Mouse (Mus musculus): Measurements from ENCODE around the gene Samd15. TPM values are rescaled to one million over a fixed set of nuclear protein-coding genes. Genes with fewer than 3 reads are reported as not detected.

The Samd15 gene
- polyA plus RNA-seq, 1 experiment = not detected

DNA sequence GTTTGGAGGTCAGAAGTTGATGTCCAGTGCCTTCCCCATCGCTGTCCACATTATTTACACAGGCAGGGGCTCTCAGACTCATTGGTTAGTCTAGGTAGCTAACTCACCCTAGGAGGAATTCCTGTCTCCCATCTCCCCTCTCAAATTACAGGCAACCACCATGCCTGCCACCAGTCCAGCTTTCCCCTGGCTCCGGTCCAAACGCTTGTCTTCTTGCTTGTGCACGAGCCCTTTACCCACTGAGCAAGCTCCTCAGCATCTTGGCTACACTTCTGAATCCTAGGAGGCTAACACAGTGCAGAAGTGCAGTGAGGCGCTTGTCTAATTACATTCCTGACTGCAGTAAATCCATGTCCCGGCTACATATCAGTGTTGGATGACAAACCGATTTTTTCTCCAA, 19.8 kb downstream of the Samd15 start:
- H3K27ac ChIP-seq (ENCODE audit: insufficient read depth, low read depth, low read length) = no peak overlapping the region
- 57% methylated on average over 7 of the region's 7 CpGs for WGBS
- H3K4me3 ChIP-seq (ENCODE audit: insufficient read depth, low read depth, low read length) = no peak overlapping the region
- TF ChIP-seq POLR2A (IDR thresholded peaks at IDR 0.05; ENCODE audit: insufficient read depth, low read depth, low read length) (no peak), CTCF (IDR thresholded peaks at IDR 0.05; ENCODE audit: insufficient read depth, low read depth, low read length) (no peak)
- no peaks in the 10 kb centered on the region for H3K4me1 ChIP-seq (ENCODE audit: control insufficient read depth, insufficient read depth, low read length)

DNA sequence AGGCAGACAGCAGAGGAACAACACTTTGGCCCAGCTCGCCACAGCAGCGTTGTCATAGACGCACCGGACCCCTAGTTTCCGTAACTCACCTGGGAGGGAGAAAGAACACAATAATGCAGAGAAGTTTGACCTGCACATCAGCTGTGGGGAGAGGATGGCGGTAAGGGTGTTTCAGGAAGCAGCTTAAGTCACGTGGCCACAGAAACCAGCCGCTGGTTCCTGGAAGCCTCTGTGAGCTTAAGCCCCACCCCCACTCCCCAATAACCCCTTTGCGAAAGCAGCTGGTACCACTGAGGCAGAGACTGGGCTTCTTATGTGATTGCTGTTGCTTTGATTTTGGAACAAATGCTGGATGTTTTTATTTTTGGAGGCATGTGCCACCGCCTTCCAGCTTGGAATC, 25.4 kb downstream of the Samd15 start:
- Histone ChIP-seq H3K4me3 (ENCODE audit: insufficient read depth, low read depth, low read length) (no peak overlapping the region), H3K27ac (ENCODE audit: insufficient read depth, low read depth, low read length) (no peak overlapping the region), H3K4me1 (ENCODE audit: control insufficient read depth, insufficient read depth, low read length) (no peaks in the 10 kb centered on the region)
- no peak for TF ChIP-seq CTCF (IDR thresholded peaks at IDR 0.05; ENCODE audit: insufficient read depth, low read depth, low read length)
- TF ChIP-seq POLR2A (IDR thresholded peaks at IDR 0.05; ENCODE audit: insufficient read depth, low read depth, low read length) = no peak
- 76% methylated on average over 10 of the region's 10 CpGs for WGBS

DNA sequence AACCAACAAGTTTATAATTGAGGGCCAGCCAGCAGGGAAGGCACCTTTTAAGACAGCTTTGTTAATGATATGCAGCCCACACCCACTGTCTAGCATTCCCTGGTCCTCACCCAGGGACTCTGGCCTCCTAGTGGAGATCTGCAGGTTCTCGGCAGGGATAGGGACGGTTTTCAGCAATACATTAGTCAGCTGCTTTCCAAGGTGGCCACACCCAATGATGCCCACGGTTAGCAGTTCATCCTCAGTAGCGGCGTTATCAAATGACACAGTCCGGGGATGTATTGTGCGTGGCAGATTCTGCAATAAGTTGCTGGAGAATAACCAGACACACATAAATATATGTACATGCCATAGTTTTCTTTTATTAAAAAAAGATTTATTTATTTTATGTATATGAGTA, 27.3 kb downstream of the Samd15 start:
- WGBS = 82% methylated on average over 7 of the region's 7 CpGs
- Histone ChIP-seq H3K4me3 (ENCODE audit: insufficient read depth, low read depth, low read length) (no peak overlapping the region), H3K27ac (ENCODE audit: insufficient read depth, low read depth, low read length) (no peak overlapping the region), H3K4me1 (ENCODE audit: control insufficient read depth, insufficient read depth, low read length) (no peaks in the 10 kb centered on the region)
- TF ChIP-seq CTCF (IDR thresholded peaks at IDR 0.05; ENCODE audit: insufficient read depth, low read depth, low read length) (no peak), POLR2A (IDR thresholded peaks at IDR 0.05; ENCODE audit: insufficient read depth, low read depth, low read length) (no peak)

DNA sequence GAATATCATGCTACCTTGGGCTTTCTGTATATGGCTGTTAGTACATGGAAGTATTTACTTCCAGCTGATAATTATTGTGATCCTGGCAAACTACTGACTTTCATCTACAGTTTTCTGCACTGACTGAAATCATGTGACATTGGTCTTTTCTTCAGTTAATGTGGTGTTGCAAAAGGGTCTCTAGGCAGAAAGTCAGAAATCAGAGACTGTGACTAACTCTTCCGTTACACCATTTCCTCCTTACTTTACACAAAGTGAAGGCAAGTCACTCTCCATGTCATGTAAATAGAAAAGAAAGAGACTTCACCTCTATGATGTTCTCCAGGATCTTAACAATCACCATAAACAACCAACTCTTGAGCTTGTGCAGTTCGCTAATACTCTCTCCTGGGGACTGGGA, 30.1 kb downstream of the Samd15 start:
- Histone ChIP-seq H3K4me3 (ENCODE audit: insufficient read depth, low read depth, low read length) (no peak overlapping the region), H3K4me1 (ENCODE audit: control insufficient read depth, insufficient read depth, low read length) (no peaks in the 10 kb centered on the region), H3K27ac (ENCODE audit: insufficient read depth, low read depth, low read length) (no peak overlapping the region)
- WGBS = 94% methylated on average over 2 of the region's 2 CpGs
- TF ChIP-seq POLR2A (IDR thresholded peaks at IDR 0.05; ENCODE audit: insufficient read depth, low read depth, low read length) = no peak

GRCm38 (mm10) chr12:87230379-87230895, 30.9 kb downstream of the Samd15 start:
- H3K27ac ChIP-seq (ENCODE audit: insufficient read depth, low read depth, low read length) = no peak overlapping the region
- H3K4me3 ChIP-seq (ENCODE audit: insufficient read depth, low read depth, low read length) = no peak overlapping the region

GRCm38 (mm10) chr12:87236882-87237483, 37.5 kb downstream of the Samd15 start:
- Histone ChIP-seq H3K4me3 (ENCODE audit: insufficient read depth, low read depth, low read length) (no peak overlapping the region), H3K27ac (ENCODE audit: insufficient read depth, low read depth, low read length) (no peak overlapping the region), H3K4me1 (ENCODE audit: control insufficient read depth, insufficient read depth, low read length) (no peaks in the 10 kb centered on the region)
- 89% methylated on average over 5 of the region's 5 CpGs for WGBS
- no peak for TF ChIP-seq CTCF (IDR thresholded peaks at IDR 0.05; ENCODE audit: insufficient read depth, low read depth, low read length)

More at GRCm38 (mm10) chr12:87230379-87230895, 30.9 kb downstream of the Samd15 start:
- no peaks in the 10 kb centered on the region for H3K4me1 ChIP-seq (ENCODE audit: control insufficient read depth, insufficient read depth, low read length)
- TF ChIP-seq POLR2A (IDR thresholded peaks at IDR 0.05; ENCODE audit: insufficient read depth, low read depth, low read length) (no peak), CTCF (IDR thresholded peaks at IDR 0.05; ENCODE audit: insufficient read depth, low read depth, low read length) (no peak)

- H3K4me3 ChIP-seq (ENCODE audit: insufficient read depth, low read depth, low read length) = no peak within 1 kb of the TSS
- no peak for TF ChIP-seq POLR2A (IDR thresholded peaks at IDR 0.05; ENCODE audit: insufficient read depth, low read depth, low read length)
- no peak for TF ChIP-seq CTCF (IDR thresholded peaks at IDR 0.05; ENCODE audit: insufficient read depth, low read depth, low read length)
- H3K27ac ChIP-seq (ENCODE audit: insufficient read depth, low read depth, low read length) = no peak within 1 kb of the TSS
- H3K4me1 ChIP-seq (ENCODE audit: control insufficient read depth, insufficient read depth, low read length) = no peaks in the 10 kb centered on the region
- WGBS = 84% methylated on average over 1 of the region's 1 CpGs
These were observed 39.1 kb downstream of the Samd15 start, which contains the start of gene Noxred1 for GRCm38 (mm10) chr12:87238632-87239031. Gene Noxred1 (minus strand): TSS chr12:87238732.

- TF ChIP-seq POLR2A (IDR thresholded peaks at IDR 0.05; ENCODE audit: insufficient read depth, low read depth, low read length) (no peak), CTCF (IDR thresholded peaks at IDR 0.05; ENCODE audit: insufficient read depth, low read depth, low read length) (no peak)
- Histone ChIP-seq H3K4me3 (ENCODE audit: insufficient read depth, low read depth, low read length) (no peak overlapping the region), H3K4me1 (ENCODE audit: control insufficient read depth, insufficient read depth, low read length) (no peaks in the 10 kb centered on the region), H3K27ac (ENCODE audit: insufficient read depth, low read depth, low read length) (no peak overlapping the region)
- WGBS = 92% methylated on average over 6 of the region's 6 CpGs
These were observed 50.6 kb downstream of the Samd15 start for GRCm38 (mm10) chr12:87250161-87250560.

DNA sequence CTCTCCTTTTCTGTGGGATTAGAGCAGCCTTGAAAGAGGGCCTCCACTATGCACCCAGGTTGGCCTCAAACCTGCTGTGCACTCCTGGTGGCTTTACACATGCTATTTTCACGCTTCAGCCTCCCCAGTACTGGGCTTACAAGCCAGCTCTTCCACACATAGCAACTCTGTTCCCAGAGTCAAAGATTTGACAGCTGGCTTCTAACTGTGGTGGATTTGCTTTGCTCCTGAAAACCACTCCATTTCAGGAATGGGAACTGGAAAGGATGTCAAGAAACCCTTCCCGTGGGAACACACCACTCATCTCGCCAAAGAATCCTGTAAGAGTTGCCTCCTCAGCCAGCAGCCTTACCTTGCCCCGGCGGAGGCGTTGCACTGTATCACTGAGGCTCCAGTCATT, 54.4 kb downstream of the Samd15 start:
- Histone ChIP-seq H3K4me1 (ENCODE audit: control insufficient read depth, insufficient read depth, low read length) (no peaks in the 10 kb centered on the region), H3K4me3 (ENCODE audit: insufficient read depth, low read depth, low read length) (no peak overlapping the region), H3K27ac (ENCODE audit: insufficient read depth, low read depth, low read length) (no peak overlapping the region)
- TF ChIP-seq CTCF (IDR thresholded peaks at IDR 0.05; ENCODE audit: insufficient read depth, low read depth, low read length) (no peak), POLR2A (IDR thresholded peaks at IDR 0.05; ENCODE audit: insufficient read depth, low read depth, low read length) (no peak)
- 96% methylated on average over 6 of the region's 6 CpGs for whole genome bisulfite sequencing

- H3K4me1 ChIP-seq (ENCODE audit: control insufficient read depth, insufficient read depth, low read length) = no peaks in the 10 kb centered on the region
- TF ChIP-seq POLR2A (IDR thresholded peaks at IDR 0.05; ENCODE audit: insufficient read depth, low read depth, low read length) (no peak), CTCF (IDR thresholded peaks at IDR 0.05; ENCODE audit: insufficient read depth, low read depth, low read length) (no peak)
- WGBS = 96% methylated on average over 5 of the region's 5 CpGs
- H3K4me3 ChIP-seq (ENCODE audit: insufficient read depth, low read depth, low read length) = no peak overlapping the region
- no peak overlapping the region for H3K27ac ChIP-seq (ENCODE audit: insufficient read depth, low read depth, low read length)
These were observed 57.1 kb downstream of the Samd15 start for GRCm38 (mm10) chr12:87256629-87257028.
